9 mouse cellular contexts compared by ENCODE assay signal in the genomic region with DNA sequence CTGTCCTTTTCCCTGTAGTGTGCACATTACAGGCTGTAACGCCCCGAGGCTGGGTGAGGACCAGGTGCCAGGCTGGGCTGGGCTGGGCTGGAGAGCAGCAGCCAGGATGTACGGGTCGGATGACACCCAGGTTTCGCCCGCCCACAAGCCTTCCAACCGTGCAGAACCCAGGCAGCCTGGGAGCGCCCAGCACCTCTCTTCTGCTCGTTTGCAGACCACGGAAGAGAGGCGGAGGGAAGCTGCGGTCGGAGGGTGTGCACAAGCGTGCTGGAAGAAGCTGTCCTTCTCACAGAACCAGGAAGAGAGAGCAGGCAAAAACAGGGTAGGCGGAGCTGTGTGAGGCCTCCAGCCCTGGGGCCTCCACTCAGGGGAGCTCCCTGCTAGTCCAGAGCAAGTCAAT. TPM values are rescaled to one million over a fixed set of nuclear protein-coding genes. Genes with fewer than 3 reads are reported as not detected.
DNase-seq lines count a peak whose midpoint lies in the region; ATAC-seq and TF ChIP-seq lines count a peak whose summit lies in the region.
"Had no signal": no experiment of that assay in that cellular context is flagged by ENCODE, and none has a peak within 500 bp of the region (broad histone marks: within the 10 kb centered on the region; RNA-seq: fewer than 3 reads in every experiment).

No protein-coding gene starts in this region.

- ATAC-seq in erythroblast, adult 5-6 weeks (replicated peaks; ENCODE audit: low FRiP score, poor library complexity, severe bottlenecking), result peak; percentile 53
- no peak for ATAC-seq in heart, postnatal 0 days (ENCODE audit: insufficient read depth, low read depth)
- ATAC-seq in megakaryocyte progenitor cell, adult 5-6 weeks (replicated peaks; ENCODE audit: poor library complexity), result peak; percentile 62
- ATAC-seq in stomach, embryonic 15.5 days (ENCODE audit: insufficient read depth, low FRiP score, low read depth), result peak; percentile 60

- no peaks in the 10 kb centered on the region for H3K36me3 ChIP-seq in heart, postnatal 0 days (replicated peaks; ENCODE audit: control insufficient read depth, insufficient read depth, low read length)
- 0 out of 2 replicates have a peak, but pooled peaks cover 7% of the 10 kb centered on the region for H3K36me3 ChIP-seq in stomach, embryonic 15.5 days

- TF ChIP-seq CTCF in heart, postnatal 0 days (IDR thresholded peaks at IDR 0.05; ENCODE audit: low read depth), result no peak

- no peak overlapping the region for H3K4me3 ChIP-seq in heart, postnatal 0 days (ENCODE audit: low read depth, low read length)
- H3K4me3 ChIP-seq in stomach, embryonic 15.5 days (replicated peaks), result peak overlapping the region; percentile 14

- peaks cover 69% of the 10 kb centered on the region for H3K4me1 ChIP-seq in heart, postnatal 0 days (ENCODE audit: control insufficient read depth, insufficient read depth)
- peaks cover 77% of the 10 kb centered on the region for H3K4me1 ChIP-seq in stomach, embryonic 15.5 days

- H3K4me2 ChIP-seq in heart, postnatal 0 days (ENCODE audit: low read depth, low read length), result peak overlapping the region; percentile 51
- peak overlapping the region; percentile 63 for H3K4me2 ChIP-seq in stomach, embryonic 15.5 days

- H3K9me3 ChIP-seq in heart, postnatal 0 days (replicated peaks; ENCODE audit: control insufficient read depth, low read length), result no peaks in the 10 kb centered on the region
- H3K9me3 ChIP-seq in stomach, embryonic 15.5 days, result no peaks in the 10 kb centered on the region

- H3K9ac ChIP-seq in heart, postnatal 0 days (replicated peaks; ENCODE audit: low read depth, low read length), result peak overlapping the region; percentile 12; the same call in 1 of the 2 replicates
- H3K9ac ChIP-seq in stomach, embryonic 15.5 days, result 0 out of 2 replicates have a peak overlapping the region, but pooled peaks have one; percentile 32

- no peaks in the 10 kb centered on the region for H3K27me3 ChIP-seq in heart, postnatal 0 days (ENCODE audit: control insufficient read depth, insufficient read depth, low read length)
- no peaks in the 10 kb centered on the region for H3K27me3 ChIP-seq in stomach, embryonic 15.5 days (replicated peaks)

- WGBS in heart, postnatal 0 days, result 10% methylated on average over 15 of the region's 15 CpGs
- WGBS in stomach, embryonic 15.5 days, result 12% methylated on average over 15 of the region's 15 CpGs

- H3K27ac ChIP-seq in heart, postnatal 0 days (ENCODE audit: low read depth), result peak overlapping the region; percentile 86
- peak overlapping the region; percentile 92 for H3K27ac ChIP-seq in stomach, embryonic 15.5 days

- peak; percentile 82 for DNase-seq in urinary bladder, postnatal 14 days (ENCODE audit: low spot score)
- no peak for DNase-seq in urinary bladder, adult 2 months (ENCODE audit: low spot score)
- peak; percentile 30 for DNase-seq in heart, postnatal 0 days (ENCODE audit: low spot score)
- DNase-seq in kidney, postnatal 25 days, result peak; percentile 53 to 77
- no peak for DNase-seq in adipocyte (ENCODE audit: low spot score)

- no peak for TF ChIP-seq EP300 in heart, postnatal 0 days (IDR thresholded peaks at IDR 0.05; ENCODE audit: low read depth)

RNA-seq across cellular contexts. Expression of a gene that starts 13.0 kb away (rescaled TPM):
- polyA plus RNA-seq in urinary bladder, adult 2 months (2012; rRNA removed), result 54.8 and 69.3 TPM in 2 replicates
- total RNA-seq in erythroblast, adult 5-6 weeks (2015; ENCODE audit: low replicate concordance), result 31.6 and 44.6 TPM in 2 replicates
- total RNA-seq in erythroblast, adult 5-6 weeks (2017; ENCODE audit: low replicate concordance), result 12.1 and 40.8 TPM in 2 replicates
- total RNA-seq in heart, postnatal 0 days (2014; rRNA removed; ENCODE audit: low replicate concordance), result 44.6 and 54.2 TPM in 2 replicates
- 10.8 and 13.9 TPM in 2 replicates for polyA plus RNA-seq in heart, postnatal 0 days (2015; fragmentation: Nextera tagmentation; extraction: Ambion mirVana)
- total RNA-seq in megakaryocyte progenitor cell, adult 5-6 weeks (2015), result 58.6 and 71.3 TPM in 2 replicates
- 119 and 152 TPM in 2 replicates for total RNA-seq in megakaryocyte progenitor cell, adult 5-6 weeks (2017)
- 29.6 and 29.8 TPM in 2 replicates for polyA plus RNA-seq in stomach, embryonic 15.5 days (2015; fragmentation: Nextera tagmentation; extraction: Ambion mirVana)

RNA-seq across cellular contexts. Expression of a gene that starts 19.8 kb away (rescaled TPM):
- polyA plus RNA-seq in urinary bladder, adult 2 months (2012; rRNA removed), result 0.03 and 0.07 TPM in 2 replicates
- total RNA-seq in erythroblast, adult 5-6 weeks (2015; ENCODE audit: low replicate concordance), result not detected in 2 replicates
- not detected in 2 replicates for total RNA-seq in erythroblast, adult 5-6 weeks (2017; ENCODE audit: low replicate concordance)
- total RNA-seq in heart, postnatal 0 days (2014; rRNA removed; ENCODE audit: low replicate concordance), result 0.15 TPM in 1 of 2 replicates, not detected in the other
- polyA plus RNA-seq in heart, postnatal 0 days (2015; fragmentation: Nextera tagmentation; extraction: Ambion mirVana), result not detected in 2 replicates
- not detected in 2 replicates for total RNA-seq in megakaryocyte progenitor cell, adult 5-6 weeks (2015)
- not detected in 2 replicates for total RNA-seq in megakaryocyte progenitor cell, adult 5-6 weeks (2017)
- not detected in 2 replicates for polyA plus RNA-seq in stomach, embryonic 15.5 days (2015; fragmentation: Nextera tagmentation; extraction: Ambion mirVana)
- total RNA-seq: gastrocnemius, postnatal 4 days had no signal

RNA-seq across cellular contexts. Expression of a gene that starts 34.3 kb away (rescaled TPM):
- polyA plus RNA-seq in urinary bladder, adult 2 months (2012; rRNA removed), result not detected in 2 replicates
- total RNA-seq in erythroblast, adult 5-6 weeks (2015; ENCODE audit: low replicate concordance), result not detected in 2 replicates
- total RNA-seq in erythroblast, adult 5-6 weeks (2017; ENCODE audit: low replicate concordance), result 0.34 TPM in 1 of 2 replicates, not detected in the other
- not detected in 2 replicates for total RNA-seq in heart, postnatal 0 days (2014; rRNA removed; ENCODE audit: low replicate concordance)
- 0.07 TPM in 1 of 2 replicates, not detected in the other for polyA plus RNA-seq in heart, postnatal 0 days (2015; fragmentation: Nextera tagmentation; extraction: Ambion mirVana)
- total RNA-seq in megakaryocyte progenitor cell, adult 5-6 weeks (2015), result not detected in 2 replicates
- not detected in 2 replicates for total RNA-seq in megakaryocyte progenitor cell, adult 5-6 weeks (2017)
- polyA plus RNA-seq in stomach, embryonic 15.5 days (2015; fragmentation: Nextera tagmentation; extraction: Ambion mirVana), result not detected in 2 replicates
- total RNA-seq: gastrocnemius, postnatal 4 days had no signal

RNA-seq across cellular contexts. Expression of a gene that starts 43.1 kb away (rescaled TPM):
- polyA plus RNA-seq in urinary bladder, adult 2 months (2012; rRNA removed), result not detected in 2 replicates
- not detected in 2 replicates for total RNA-seq in erythroblast, adult 5-6 weeks (2015; ENCODE audit: low replicate concordance)
- not detected in 2 replicates for total RNA-seq in erythroblast, adult 5-6 weeks (2017; ENCODE audit: low replicate concordance)
- total RNA-seq in heart, postnatal 0 days (2014; rRNA removed; ENCODE audit: low replicate concordance), result not detected in 2 replicates
- not detected in 2 replicates for polyA plus RNA-seq in heart, postnatal 0 days (2015; fragmentation: Nextera tagmentation; extraction: Ambion mirVana)
- not detected in 2 replicates for total RNA-seq in megakaryocyte progenitor cell, adult 5-6 weeks (2015)
- not detected in 2 replicates for total RNA-seq in megakaryocyte progenitor cell, adult 5-6 weeks (2017)
- polyA plus RNA-seq in stomach, embryonic 15.5 days (2015; fragmentation: Nextera tagmentation; extraction: Ambion mirVana), result not detected in 2 replicates

RNA-seq across cellular contexts. Expression of a gene that starts 47.3 kb away (rescaled TPM):
- polyA plus RNA-seq in urinary bladder, adult 2 months (2012; rRNA removed), result 16.2 and 21.1 TPM in 2 replicates
- total RNA-seq in erythroblast, adult 5-6 weeks (2015; ENCODE audit: low replicate concordance), result not detected in 2 replicates
- not detected in 2 replicates for total RNA-seq in erythroblast, adult 5-6 weeks (2017; ENCODE audit: low replicate concordance)
- total RNA-seq in heart, postnatal 0 days (2014; rRNA removed; ENCODE audit: low replicate concordance), result not detected in 2 replicates
- polyA plus RNA-seq in heart, postnatal 0 days (2015; fragmentation: Nextera tagmentation; extraction: Ambion mirVana), result 0.05 TPM in 1 of 2 replicates, not detected in the other
- total RNA-seq in megakaryocyte progenitor cell, adult 5-6 weeks (2015), result 0.39 TPM in 1 of 2 replicates, not detected in the other
- 0.20 TPM in 1 of 2 replicates, not detected in the other for total RNA-seq in megakaryocyte progenitor cell, adult 5-6 weeks (2017)
- 0.05 TPM in 1 of 2 replicates, not detected in the other for polyA plus RNA-seq in stomach, embryonic 15.5 days (2015; fragmentation: Nextera tagmentation; extraction: Ambion mirVana)
- total RNA-seq: gastrocnemius, postnatal 4 days had no signal

Comparison
In these comparisons a context has a peak if more than half of its experiments do, and no peak if none do; other contexts are left out.
1. DNase-seq: peak in urinary bladder, postnatal 14 days (single experiment), heart, postnatal 0 days (single experiment) and kidney, postnatal 25 days (2 of 2); none in urinary bladder, adult 2 months (single experiment) and adipocyte (single experiment).